ENCODE assay signal across 10 mouse cellular contexts in genomic region chr8:94363906-94364305, GRCm38 (mm10). TPM values are rescaled to one million over a fixed set of nuclear protein-coding genes. Genes with fewer than 3 reads are reported as not detected.
DNase-seq lines count a peak whose midpoint lies in the region; ATAC-seq and TF ChIP-seq lines count a peak whose summit lies in the region.
"Had no signal": no experiment of that assay in that cellular context is flagged by ENCODE, and none has a peak within 500 bp of the region (broad histone marks: within the 10 kb centered on the region; RNA-seq: fewer than 3 reads in every experiment).

No protein-coding gene starts in this region.

- TF ChIP-seq POLR2A in liver, adult 2 months (IDR thresholded peaks at IDR 0.05; ENCODE audit: extremely low read depth, insufficient read depth, low read length): no peak

- H3K79me2 ChIP-seq in liver, adult 2 months (ENCODE audit: control insufficient read depth, insufficient read depth, low read length): no peaks in the 10 kb centered on the region

- ATAC-seq in liver, embryonic 11.5 days (replicated peaks; ENCODE audit: low FRiP score): no peak
- 0 out of 2 replicates have a peak, but pooled peaks have one; percentile 42 for ATAC-seq in kidney, embryonic 16.5 days (ENCODE audit: low FRiP score, low TSS enrichment)
- ATAC-seq in stomach, embryonic 16.5 days (ENCODE audit: insufficient read depth, low FRiP score): no peak
- ATAC-seq in erythroblast, adult 5-6 weeks (replicated peaks; ENCODE audit: low FRiP score, poor library complexity, severe bottlenecking): no peak
- ATAC-seq: Patski had no signal

- H3K9me3 ChIP-seq in liver, embryonic 11.5 days (ENCODE audit: control insufficient read depth, low read length): no peaks in the 10 kb centered on the region
- H3K9me3 ChIP-seq in kidney, embryonic 16.5 days (ENCODE audit: low read length): no peaks in the 10 kb centered on the region
- H3K9me3 ChIP-seq in stomach, embryonic 16.5 days (replicated peaks; ENCODE audit: control insufficient read depth, low read length): no peaks in the 10 kb centered on the region

- no peak for TF ChIP-seq CTCF in liver, adult 2 months (IDR thresholded peaks at IDR 0.05; ENCODE audit: low read depth, low read length)

- no peaks in the 10 kb centered on the region for H3K27me3 ChIP-seq in liver, adult 2 months (ENCODE audit: control insufficient read depth, insufficient read depth, low read length)
- H3K27me3 ChIP-seq in liver, embryonic 11.5 days (replicated peaks; ENCODE audit: control insufficient read depth, insufficient read depth, low read length): no peaks in the 10 kb centered on the region
- H3K27me3 ChIP-seq in kidney, embryonic 16.5 days (ENCODE audit: insufficient read depth, low read length): no peaks in the 10 kb centered on the region
- no peaks in the 10 kb centered on the region for H3K27me3 ChIP-seq in stomach, embryonic 16.5 days (ENCODE audit: control insufficient read depth, insufficient read depth, low read length)

- WGBS in liver, adult 2 months: 4% methylated on average over 2 of the region's 2 CpGs
- WGBS in liver, embryonic 11.5 days: 81% methylated on average over 2 of the region's 2 CpGs
- 78% methylated on average over 2 of the region's 2 CpGs for WGBS in kidney, embryonic 16.5 days
- 74% methylated on average over 2 of the region's 2 CpGs for WGBS in stomach, embryonic 16.5 days

- peak overlapping the region; percentile 90 for H3K27ac ChIP-seq in liver, adult 2 months (replicated peaks; ENCODE audit: insufficient read depth, low read depth, low read length)
- H3K27ac ChIP-seq in liver, embryonic 11.5 days (ENCODE audit: low read depth, low read length): no peak overlapping the region
- no peak overlapping the region for H3K27ac ChIP-seq in kidney, embryonic 16.5 days (ENCODE audit: low read length)
- H3K27ac ChIP-seq in stomach, embryonic 16.5 days (ENCODE audit: low read length): peak overlapping the region; percentile 94; the same call in 1 of the 2 replicates

- peaks cover 35% of the 10 kb centered on the region for H3K4me1 ChIP-seq in liver, adult 2 months (ENCODE audit: control insufficient read depth, insufficient read depth, low read length)
- peaks cover 3% of the 10 kb centered on the region; the same call in 1 of the 2 replicates for H3K4me1 ChIP-seq in liver, embryonic 11.5 days (replicated peaks; ENCODE audit: control insufficient read depth, insufficient read depth, low read length)
- H3K4me1 ChIP-seq in kidney, embryonic 16.5 days (ENCODE audit: insufficient read depth, low read length): peaks cover under 1% of the 10 kb centered on the region; the same call in 1 of the 2 replicates
- H3K4me1 ChIP-seq in stomach, embryonic 16.5 days (ENCODE audit: control insufficient read depth, insufficient read depth, low read length): peaks cover 17% of the 10 kb centered on the region

- no peak overlapping the region for H3K4me2 ChIP-seq in liver, embryonic 11.5 days
- H3K4me2 ChIP-seq in kidney, embryonic 16.5 days (replicated peaks; ENCODE audit: low read depth, low read length): no peak overlapping the region
- H3K4me2 ChIP-seq in stomach, embryonic 16.5 days (ENCODE audit: low read depth, low read length): no peak overlapping the region

- peak; percentile 100 for DNase-seq in liver, adult 2 months (ENCODE audit: extremely low read depth, low read depth, low spot score)
- DNase-seq in liver, embryonic 11.5 days (ENCODE audit: low spot score): no peak
- peak; percentile 35 for DNase-seq in gastrocnemius, postnatal 10 days
- DNase-seq in yolk sac, embryonic 10.5 days (ENCODE audit: low spot score): no peak
- DNase-seq in embryo, embryonic 10 days (ENCODE audit: low spot score): no peak

- no peak overlapping the region for H3K4me3 ChIP-seq in liver, adult 2 months (ENCODE audit: insufficient read depth, low read depth, low read length)
- no peak overlapping the region for H3K4me3 ChIP-seq in liver, embryonic 11.5 days (ENCODE audit: low read depth, low read length)
- no peak overlapping the region for H3K4me3 ChIP-seq in kidney, embryonic 16.5 days (ENCODE audit: low read length)
- no peak overlapping the region for H3K4me3 ChIP-seq in stomach, embryonic 16.5 days (replicated peaks; ENCODE audit: low read length)
- H3K4me3 ChIP-seq: erythroblast, embryonic 14.5 days had no signal

- H3K9ac ChIP-seq in liver, adult 2 months (ENCODE audit: low read depth, low read length): peak overlapping the region; percentile 44
- H3K9ac ChIP-seq in liver, embryonic 11.5 days (ENCODE audit: low read depth, low read length): no peak overlapping the region
- H3K9ac ChIP-seq in kidney, embryonic 16.5 days (replicated peaks; ENCODE audit: low read length): no peak overlapping the region
- no peak overlapping the region for H3K9ac ChIP-seq in stomach, embryonic 16.5 days (ENCODE audit: low read length)

- no peaks in the 10 kb centered on the region for H3K36me3 ChIP-seq in liver, adult 2 months (ENCODE audit: control insufficient read depth, insufficient read depth, low read length)
- no peaks in the 10 kb centered on the region for H3K36me3 ChIP-seq in liver, embryonic 11.5 days (ENCODE audit: control insufficient read depth, insufficient read depth, low read length)
- no peaks in the 10 kb centered on the region for H3K36me3 ChIP-seq in kidney, embryonic 16.5 days (ENCODE audit: insufficient read depth, low read length)
- H3K36me3 ChIP-seq in stomach, embryonic 16.5 days (ENCODE audit: control insufficient read depth, insufficient read depth, low read length): no peaks in the 10 kb centered on the region

RNA-seq across cellular contexts. Expression of gene Herpud1, which starts 22.3 kb away (rescaled TPM):
- total RNA-seq in liver, adult 2 months (2014; rRNA removed): 575 and 759 TPM in 2 replicates
- 421 and 468 TPM in 2 replicates for polyA plus RNA-seq in liver, adult 2 months (2012; rRNA removed)
- 110 and 115 TPM in 2 replicates for polyA plus RNA-seq in liver, embryonic 11.5 days (2014; fragmentation: Nextera tagmentation; extraction: Ambion mirVana)
- 10 to 100 TPM; 51.7 to 56.6 TPM for total RNA-seq in gastrocnemius, postnatal 10 days (2021)
- 82.9 and 87.9 TPM in 2 replicates for polyA plus RNA-seq in kidney, embryonic 16.5 days (2015; fragmentation: Nextera tagmentation; extraction: Ambion mirVana)
- polyA plus RNA-seq in stomach, embryonic 16.5 days (2015; fragmentation: Nextera tagmentation; extraction: Ambion mirVana): 167 and 182 TPM in 2 replicates
- 52.1 and 56.6 TPM in 2 replicates for total RNA-seq in erythroblast, adult 5-6 weeks (2015; ENCODE audit: low replicate concordance)
- total RNA-seq in erythroblast, adult 5-6 weeks (2017; ENCODE audit: low replicate concordance): 60.9 and 70.5 TPM in 2 replicates

RNA-seq across cellular contexts. Expression of gene Slc12a3, which starts 34.9 kb away (rescaled TPM):
- total RNA-seq in liver, adult 2 months (2014; rRNA removed): 0.18 and 0.47 TPM in 2 replicates
- 0.04 and 0.05 TPM in 2 replicates for polyA plus RNA-seq in liver, adult 2 months (2012; rRNA removed)
- polyA plus RNA-seq in liver, embryonic 11.5 days (2014; fragmentation: Nextera tagmentation; extraction: Ambion mirVana): not detected in 2 replicates
- total RNA-seq in gastrocnemius, postnatal 10 days (2021): not detected
- polyA plus RNA-seq in kidney, embryonic 16.5 days (2015; fragmentation: Nextera tagmentation; extraction: Ambion mirVana): 14.5 and 16.6 TPM in 2 replicates
- polyA plus RNA-seq in stomach, embryonic 16.5 days (2015; fragmentation: Nextera tagmentation; extraction: Ambion mirVana): 0.09 TPM in 1 of 2 replicates, not detected in the other
- 2.5 TPM in 1 of 2 replicates, not detected in the other for total RNA-seq in erythroblast, adult 5-6 weeks (2015; ENCODE audit: low replicate concordance)
- 0.34 TPM in 1 of 2 replicates, not detected in the other for total RNA-seq in erythroblast, adult 5-6 weeks (2017; ENCODE audit: low replicate concordance)
- polyA plus RNA-seq: erythroblast, embryonic 14.5 days had no signal

Comparison
In these comparisons a context has a peak if more than half of its experiments do, and no peak if none do; other contexts are left out.
1. DNase-seq: peak in liver, adult 2 months (single experiment) and gastrocnemius, postnatal 10 days (single experiment); none in liver, embryonic 11.5 days (single experiment), yolk sac, embryonic 10.5 days (single experiment) and embryo, embryonic 10 days (single experiment).
2. H3K27ac ChIP-seq: peak in liver, adult 2 months (single experiment) and stomach, embryonic 16.5 days (single experiment); none in liver, embryonic 11.5 days (single experiment) and kidney, embryonic 16.5 days (single experiment).
3. RNA of gene Slc12a3, which starts 34.9 kb away (polyA plus RNA-seq): 14.5 to 16.6 TPM in kidney, embryonic 16.5 days; 0.09 TPM in stomach, embryonic 16.5 days, 0.04 to 0.05 TPM in liver, adult 2 months and not detected in liver, embryonic 11.5 days; every median in the first group is over 10 times any median in the second.